Mouse (Mus musculus): ENCODE results near the gene Prkg2.

Gene Prkg2

DNA sequence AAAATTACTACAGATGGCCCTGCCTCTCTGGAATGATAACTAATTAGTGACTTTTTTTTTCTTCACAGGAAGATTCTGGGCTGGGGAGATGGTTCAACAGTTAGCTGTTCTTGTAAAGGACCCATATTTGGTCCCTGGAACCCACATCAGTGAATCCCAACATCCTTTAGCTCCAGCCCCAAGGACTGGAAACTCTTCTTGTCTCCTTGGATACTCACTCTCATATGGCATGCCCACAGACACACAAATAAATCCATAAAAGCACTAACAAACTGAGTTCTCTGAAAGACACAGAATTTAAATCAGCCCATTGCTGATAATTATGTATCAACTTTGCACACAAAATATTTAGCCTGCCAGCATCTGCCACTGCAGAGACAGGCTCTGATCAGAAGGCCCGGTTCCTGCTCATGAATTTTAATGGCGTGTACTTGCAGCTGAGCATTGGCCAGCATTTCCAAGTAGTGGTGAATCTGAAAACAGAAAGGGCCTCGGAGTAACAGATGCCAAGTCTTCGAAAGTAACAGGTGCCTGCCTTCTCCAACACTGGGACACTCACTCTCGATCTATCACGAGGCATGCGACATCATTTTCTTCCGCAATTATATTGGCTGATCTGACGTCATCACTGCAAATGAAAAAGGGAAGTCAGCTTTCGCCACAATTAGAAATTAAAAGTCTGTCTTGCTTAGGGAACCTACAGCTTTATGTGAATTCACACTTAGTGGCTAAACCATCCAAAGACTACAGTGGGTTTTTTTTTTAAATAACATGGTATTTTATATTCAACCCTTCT is 61.1 kb downstream of the Prkg2 start:
- no peak for DNase-seq

DNA sequence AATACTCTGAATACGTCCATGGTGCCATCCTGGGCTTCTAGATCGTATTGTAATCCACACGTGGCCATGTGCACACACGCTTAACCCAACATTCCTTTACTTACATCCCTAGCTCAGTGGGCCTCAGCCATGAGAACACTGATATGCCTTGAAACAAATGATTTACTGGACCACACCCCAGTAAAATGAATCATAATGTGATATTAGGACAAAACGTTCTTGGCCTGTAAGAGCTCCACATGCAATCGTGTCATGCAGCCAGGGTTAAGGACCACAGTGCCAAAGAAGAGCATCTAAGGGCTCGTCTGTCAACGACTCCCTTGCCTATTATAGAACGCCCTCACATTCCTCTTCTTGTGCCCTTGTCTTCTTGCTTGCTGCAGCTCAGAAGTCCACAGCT is 70.5 kb downstream of the Prkg2 start:
- DNase-seq = no peak

GRCm38 (mm10) chr5:98965139-98965538 is 72.0 kb downstream of the Prkg2 start:
- no peak for DNase-seq

- DNase-seq = no peak
Observed at GRCm38 (mm10) chr5:98964367-98964766, 72.8 kb downstream of the Prkg2 start.

GRCm38 (mm10) chr5:98962472-98962871 is 74.7 kb downstream of the Prkg2 start:
- no peak for DNase-seq

DNA sequence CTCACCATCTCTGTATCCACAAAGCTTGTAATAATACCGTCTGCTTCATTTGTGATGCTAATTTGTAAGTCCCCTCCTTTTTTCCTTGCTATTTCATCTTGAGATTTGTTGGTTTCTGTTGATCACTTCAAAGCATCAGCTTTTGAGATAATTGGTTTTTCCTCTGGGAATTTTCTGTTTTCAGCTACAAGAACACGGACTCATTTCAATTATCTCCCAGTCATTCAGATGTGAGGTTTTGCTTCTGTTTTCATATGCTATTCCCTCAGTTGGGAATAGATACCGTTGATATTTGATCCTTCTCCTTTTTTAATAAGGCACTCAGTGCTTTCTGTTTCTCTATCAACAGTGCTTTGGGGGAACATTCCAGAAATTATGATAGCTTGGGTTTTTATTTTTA is 81.6 kb downstream of the Prkg2 start:
- DNase-seq = no peak

GRCm38 (mm10) chr5:98953386-98953785 is 83.8 kb downstream of the Prkg2 start:
- DNase-seq = no peak

DNA sequence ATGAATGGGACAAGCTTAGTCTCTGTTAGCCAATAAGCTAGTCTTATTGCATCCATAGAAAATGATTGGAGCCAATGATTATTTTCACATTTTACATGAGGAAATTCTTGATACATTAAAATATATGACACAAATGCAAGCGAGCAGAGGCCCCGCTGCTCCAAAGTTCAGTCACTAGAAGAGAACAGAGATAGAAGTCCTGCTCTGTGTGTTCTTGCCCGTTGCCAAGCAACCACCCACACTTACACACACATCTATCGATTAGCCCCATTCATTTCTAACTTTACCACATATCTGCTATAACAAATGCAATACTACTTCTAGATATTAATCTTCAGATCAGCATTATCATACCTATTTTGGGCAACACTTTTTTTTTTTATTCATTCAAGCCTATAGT is 85.6 kb downstream of the Prkg2 start:
- no peak for DNase-seq

- no peak for DNase-seq
Observed at GRCm38 (mm10) chr5:98950495-98951092, 86.6 kb downstream of the Prkg2 start.

DNA sequence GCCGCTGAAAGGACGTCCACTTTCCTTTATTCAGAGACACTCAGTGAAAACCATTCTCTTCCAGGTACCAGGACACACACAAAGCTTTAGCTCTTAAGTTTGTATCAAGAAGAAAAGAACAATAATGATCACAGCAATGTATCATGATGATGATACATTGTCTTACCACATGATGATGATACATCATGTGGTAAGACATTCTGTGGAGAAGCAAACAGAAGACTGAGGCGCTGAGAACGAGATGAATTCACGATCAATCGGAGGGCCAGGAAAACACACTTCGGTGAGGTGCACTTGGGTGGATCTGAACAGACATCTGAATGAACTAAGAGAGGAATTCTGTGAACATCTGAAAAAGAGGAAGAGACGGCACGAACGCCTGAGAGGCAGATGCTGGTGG is 87.4 kb downstream of the Prkg2 start:
- DNase-seq = no peak

- DNase-seq = no peak
Observed at GRCm38 (mm10) chr5:98946656-98947055, 90.5 kb downstream of the Prkg2 start.

GRCm38 (mm10) chr5:98946117-98946620 is 91.0 kb downstream of the Prkg2 start:
- DNase-seq = no peak

GRCm38 (mm10) chr5:98943776-98944175 is 93.4 kb downstream of the Prkg2 start:
- DNase-seq = no peak

- no peak for DNase-seq
Observed at GRCm38 (mm10) chr5:98940731-98941130, 96.4 kb downstream of the Prkg2 start.

GRCm38 (mm10) chr5:98939631-98940208 is 97.4 kb downstream of the Prkg2 start:
- DNase-seq = no peak

DNA sequence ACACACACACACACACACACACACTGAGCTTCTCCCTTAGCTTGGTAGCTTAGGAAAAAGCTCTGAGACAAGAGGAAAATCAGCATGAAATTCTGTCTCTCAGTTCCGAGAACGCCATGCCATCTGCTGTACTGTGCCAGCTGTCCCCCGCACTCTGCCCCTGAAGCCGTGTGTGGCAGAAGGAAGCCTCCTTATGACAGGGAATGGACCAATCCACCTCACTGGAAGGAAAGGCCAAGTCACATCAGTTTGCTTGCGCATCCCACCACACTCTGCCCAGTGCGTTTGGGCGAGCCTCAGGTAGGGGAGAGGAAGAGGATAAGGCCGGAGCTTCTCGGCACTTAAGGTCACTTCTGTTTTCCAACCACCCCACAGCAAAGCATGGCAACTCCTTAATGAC is 98.0 kb downstream of the Prkg2 start:
- no peak for DNase-seq

GRCm38 (mm10) chr5:98937879-98938278 is 99.3 kb downstream of the Prkg2 start:
- no peak for DNase-seq

- DNase-seq = no peak
Observed at GRCm38 (mm10) chr5:98936650-98937049, 100.5 kb downstream of the Prkg2 start.

DNA sequence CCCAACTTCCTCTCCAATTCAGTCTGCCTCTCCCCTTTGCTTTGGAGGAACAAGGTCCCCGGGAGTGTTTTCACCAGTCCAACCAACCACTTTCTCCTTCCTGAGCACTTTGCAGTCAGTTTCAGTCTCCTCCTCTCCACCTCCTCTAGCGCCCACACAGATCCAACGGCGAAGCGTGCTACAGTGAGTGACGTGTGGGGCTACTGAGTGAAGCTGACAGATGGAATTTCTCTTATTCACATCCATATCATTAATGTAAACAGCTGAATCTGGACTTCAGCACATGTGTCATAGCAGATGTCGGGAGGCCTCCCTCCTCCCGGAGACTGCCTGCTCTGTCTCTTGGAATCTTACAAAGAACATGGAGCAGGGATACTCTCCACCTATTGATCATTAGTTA is 101.2 kb downstream of the Prkg2 start:
- no peak for DNase-seq

DNA sequence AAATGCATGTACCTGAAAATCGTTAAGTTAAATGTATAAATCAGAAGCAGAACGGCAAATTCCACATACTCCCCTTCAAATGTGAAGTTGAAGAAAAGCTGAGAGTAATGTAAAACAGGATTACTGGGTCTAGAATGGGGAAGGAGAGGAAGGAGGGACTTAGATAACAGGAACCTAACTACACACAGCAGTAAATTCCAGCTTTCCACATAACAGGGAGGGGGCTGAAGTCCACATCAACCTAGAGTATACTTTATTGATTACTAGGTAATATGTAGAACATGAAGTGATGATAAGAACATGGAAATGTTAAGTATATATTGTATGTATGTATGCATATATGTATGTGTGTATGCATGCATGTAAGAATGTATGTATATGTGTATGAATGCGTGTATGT is 114.2 kb downstream of the Prkg2 start:
- no peak for DNase-seq

DNA sequence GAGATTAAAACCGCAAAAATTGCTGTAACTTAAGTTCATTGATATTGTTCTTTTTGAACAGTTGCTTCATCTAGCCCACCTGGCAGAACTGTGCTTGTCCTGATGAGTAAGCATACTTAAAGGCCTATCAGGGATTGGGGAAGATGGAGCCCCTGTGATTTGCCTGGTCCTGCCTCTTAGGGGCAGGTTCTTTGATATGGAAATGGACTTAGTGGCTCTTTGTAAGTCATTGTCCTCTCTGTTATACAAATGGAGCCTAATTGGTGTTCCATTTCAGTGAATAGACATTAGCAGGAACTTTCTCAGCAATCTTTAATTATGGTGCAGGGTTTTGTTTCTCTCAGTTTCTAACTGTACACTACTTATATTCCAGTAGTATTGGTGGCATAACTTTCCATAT is 115.5 kb downstream of the Prkg2 start:
- DNase-seq = no peak

DNA sequence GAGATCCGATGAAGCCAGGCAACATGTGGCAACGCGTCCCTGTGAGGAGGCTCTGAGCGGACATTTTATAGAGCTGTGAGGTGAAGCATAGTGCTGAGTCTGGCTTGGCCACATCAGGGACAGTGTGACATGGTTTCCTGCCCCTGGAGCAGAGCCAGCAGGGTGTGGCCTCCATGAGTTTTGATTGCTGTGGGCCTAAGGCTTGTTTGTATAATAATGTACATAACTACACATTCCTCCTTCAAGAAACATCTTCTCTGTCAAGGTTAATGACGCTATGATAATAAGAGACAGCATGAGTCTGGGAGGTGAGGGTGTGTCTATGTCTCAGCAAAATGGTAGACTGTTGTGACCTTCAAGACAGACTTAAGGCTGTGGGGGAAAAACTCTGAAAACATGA is 118.4 kb downstream of the Prkg2 start:
- DNase-seq = no peak

DNA sequence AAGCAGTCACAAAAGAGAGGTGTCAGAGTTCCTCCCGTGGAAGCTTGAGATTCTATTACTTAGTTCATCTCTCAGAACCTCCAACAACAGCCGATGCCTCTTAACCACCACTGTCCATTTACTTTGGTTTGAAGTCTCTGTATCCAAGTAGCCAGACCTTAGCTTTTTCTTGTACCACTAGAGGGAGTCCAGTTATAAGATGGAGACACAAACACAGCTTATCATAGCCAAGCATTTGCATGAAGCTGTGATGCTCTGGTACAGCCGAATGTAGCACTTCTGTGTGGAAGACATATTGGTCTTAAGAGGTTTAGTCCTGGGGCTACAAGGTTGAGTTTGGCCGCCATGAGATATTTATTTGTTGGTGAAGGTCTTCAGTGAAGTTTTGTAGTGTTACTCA is 134.8 kb downstream of the Prkg2 start:
- DNase-seq = no peak

GRCm38 (mm10) chr5:98900926-98901325 is 136.2 kb downstream of the Prkg2 start:
- DNase-seq = peak; percentile 18
